Mouse (Mus musculus): ENCODE results near the gene Aoc2.

GRCm38 (mm10) chr11:101280837-101281236 lies 44.0 kb upstream of the Aoc2 start:
- TF ChIP-seq GATA1 (IDR thresholded peaks at IDR 0.05; ENCODE audit: borderline replicate concordance, low read length) (no peak), FLI1 (IDR thresholded peaks at IDR 0.05; ENCODE audit: low read length) (no peak)
